In the genomic region with DNA sequence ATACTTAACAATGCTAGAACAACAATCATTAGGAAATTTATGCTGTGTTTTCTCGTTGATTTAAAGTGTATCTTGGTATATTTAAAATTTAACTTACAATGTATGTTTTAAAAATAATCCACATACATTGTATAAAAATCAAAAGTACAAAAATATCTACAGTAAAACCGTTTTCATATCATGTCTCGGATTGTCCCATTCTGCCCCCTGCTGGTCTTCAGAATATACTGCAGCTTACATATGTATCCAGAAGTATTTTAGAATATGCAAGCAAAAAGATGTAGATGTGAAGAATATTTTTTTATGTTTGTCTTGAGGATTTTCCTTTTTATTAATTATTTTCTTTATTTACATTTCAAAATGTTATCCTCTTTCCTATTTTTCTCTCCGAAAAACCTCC, we compare ENCODE assay signal across 8 mouse cellular contexts. TPM values are rescaled to one million over a fixed set of nuclear protein-coding genes. Genes with fewer than 3 reads are reported as not detected.
A peak's percentile ranks its signal among the peaks of the same experiment; 100 is the strongest.
DNase-seq lines count a peak whose midpoint lies in the region.

No protein-coding gene starts in this region.

- peak; percentile 17 to 44 for DNase-seq in heart, adult 18-20 months
- DNase-seq in heart, adult 11 months = no peak
- DNase-seq in right cerebral cortex, adult 18-20 months = peak; percentile 26
- DNase-seq in right cerebral cortex, postnatal 25 days = no peak
- peak; percentile 52 to 56 for DNase-seq in cerebellum, postnatal 14 days
- DNase-seq in mesoderm, embryonic 11.5 days (ENCODE audit: low read depth, low spot score) = peak; percentile 35
- DNase-seq in testis, postnatal 10 days (ENCODE audit: low spot score) = no peak
- DNase-seq in gastrocnemius, postnatal 25 days = no peak

RNA-seq across cellular contexts. Expression of a gene that starts 24.4 kb away (rescaled TPM):
- 1 to 10 TPM in 1 of 2 experiments, under 1 TPM in 1; 0.87 to 2.2 TPM for total RNA-seq in heart, adult 18-20 months (2021)
- under 1 TPM; 0.36 to 0.38 TPM for total RNA-seq in gastrocnemius, postnatal 25 days (2021)

RNA-seq across cellular contexts. Expression of a gene that starts 24.5 kb away (rescaled TPM):
- total RNA-seq in heart, adult 18-20 months (2021) = 10 to 100 TPM; 75.2 to 77.0 TPM
- 10 to 100 TPM; 82.9 to 97.8 TPM for total RNA-seq in gastrocnemius, postnatal 25 days (2021)

RNA-seq across cellular contexts. Expression of a gene that starts 26.1 kb away (rescaled TPM):
- total RNA-seq in heart, adult 18-20 months (2021) = not detected
- not detected for total RNA-seq in gastrocnemius, postnatal 25 days (2021)

RNA-seq across cellular contexts. Expression of a gene that starts 36.7 kb away (rescaled TPM):
- total RNA-seq in heart, adult 18-20 months (2021) = not detected
- total RNA-seq in gastrocnemius, postnatal 25 days (2021) = not detected

RNA-seq across cellular contexts. Expression of a gene that starts 55.0 kb away (rescaled TPM):
- 1 to 10 TPM in 1 of 2 experiments, under 1 TPM in 1; 0.94 to 1.7 TPM for total RNA-seq in heart, adult 18-20 months (2021)
- 1 to 10 TPM; 3.2 to 3.4 TPM for total RNA-seq in gastrocnemius, postnatal 25 days (2021)

Comparison
In these comparisons a context has a peak if more than half of its experiments do, and no peak if none do; other contexts are left out.
1. DNase-seq: peak in heart, adult 18-20 months (2 of 2), right cerebral cortex, adult 18-20 months (single experiment), cerebellum, postnatal 14 days (2 of 2) and mesoderm, embryonic 11.5 days (single experiment); none in heart, adult 11 months (single experiment), right cerebral cortex, postnatal 25 days (single experiment), testis, postnatal 10 days (single experiment) and gastrocnemius, postnatal 25 days (single experiment).